Mouse (Mus musculus) right cerebral cortex, postnatal 4 days (tissue): ENCODE data around the gene Tomt.

ENCODE experiments used
- DNase-seq: peaks from one replicate; pipeline ENCODE4 v3.0.0-alpha.2; 2022

Gene Tomt

GRCm38 (mm10) chr7:101900331-101901097 is 5.6 kb downstream of the Tomt start:
- DNase-seq: no peak

DNA sequence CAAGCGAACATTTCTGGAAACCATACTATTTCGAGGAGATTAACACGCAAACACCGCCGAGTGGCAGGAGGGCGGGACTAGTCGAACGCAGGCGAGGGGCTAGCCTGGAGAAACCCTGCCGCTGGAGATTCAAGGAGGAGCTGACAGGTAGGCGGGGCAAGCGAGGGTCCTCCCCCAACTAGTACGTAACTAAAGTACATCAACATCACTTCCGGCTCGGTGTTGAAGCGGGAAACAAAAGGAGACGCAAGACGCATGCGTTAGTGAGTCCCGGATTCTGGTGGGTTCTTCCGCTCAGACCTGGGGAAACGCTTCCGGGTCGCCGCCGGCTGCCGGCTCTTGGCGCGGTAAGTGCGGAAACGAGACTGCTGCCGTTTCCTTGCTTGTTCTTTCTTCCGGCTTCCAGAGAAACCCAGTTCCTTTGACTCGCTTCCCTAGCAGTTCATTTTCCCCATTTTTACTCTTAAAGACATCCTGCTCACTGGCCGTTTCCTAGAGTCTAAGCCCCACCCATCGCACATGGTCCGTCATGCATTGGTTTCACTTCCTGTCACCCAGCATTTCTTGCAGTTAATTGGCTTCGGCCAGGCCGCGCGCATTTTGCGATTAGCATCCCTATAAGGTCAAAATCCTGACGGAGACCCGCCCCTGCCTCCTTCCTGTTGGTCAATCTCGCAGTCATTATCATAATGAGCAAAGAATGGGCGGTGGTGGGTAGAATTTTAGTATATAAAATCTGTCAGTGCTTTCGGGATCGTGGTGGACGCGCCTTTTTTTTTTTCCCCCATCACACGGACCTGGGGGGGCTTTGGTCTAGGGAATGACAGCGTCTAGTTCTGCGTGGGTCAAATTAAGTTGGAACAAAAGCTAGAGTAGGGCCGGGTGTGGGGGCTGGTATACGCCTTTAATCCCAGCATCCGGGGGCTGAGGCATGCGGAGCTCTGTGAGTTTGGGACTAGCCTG is 9.8 kb downstream of the Tomt start:
- peak; percentile 92 for DNase-seq

DNA sequence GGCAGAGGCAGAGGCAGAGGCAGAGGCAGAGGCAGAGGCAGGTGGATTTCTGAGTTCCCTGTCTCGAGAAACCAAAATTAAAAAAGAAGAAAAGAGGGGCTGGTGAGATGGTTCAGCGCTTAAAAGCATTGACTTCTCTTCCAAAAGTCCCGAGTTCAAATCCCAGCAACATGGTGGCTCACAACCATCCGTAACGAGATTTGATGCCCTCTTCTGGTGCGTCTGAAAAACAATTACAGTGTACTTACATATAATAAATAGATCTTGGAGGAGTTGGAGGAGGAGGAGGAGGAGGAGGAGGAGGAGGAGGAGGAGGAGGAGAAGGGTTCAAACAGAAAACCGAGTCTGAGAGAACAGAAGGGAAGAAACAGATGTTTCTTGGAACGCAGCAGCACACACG is 10.5 kb downstream of the Tomt start:
- DNase-seq: no peak

GRCm38 (mm10) chr7:101888460-101888859 is 17.7 kb downstream of the Tomt start:
- no peak for DNase-seq

DNA sequence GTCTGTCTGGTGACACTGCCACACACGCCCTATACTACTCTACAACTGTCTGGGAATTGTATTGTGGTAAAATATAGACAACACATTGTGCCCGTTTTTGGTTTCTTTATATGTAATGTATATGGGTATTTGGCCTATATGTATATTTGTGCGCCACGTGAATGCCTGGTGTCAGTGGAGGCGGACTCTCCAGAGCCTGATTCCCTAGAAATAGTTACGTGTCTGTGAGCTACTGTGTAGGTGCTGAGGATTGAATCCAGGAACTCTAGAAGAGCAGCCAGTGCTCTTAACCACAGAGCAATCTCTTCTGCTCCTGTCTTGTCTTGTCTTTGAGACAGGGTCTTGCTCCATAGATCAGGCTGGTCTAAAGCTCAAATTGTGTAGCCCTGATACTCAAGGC is 19.9 kb downstream of the Tomt start:
- DNase-seq: no peak

- DNase-seq: no peak
These were observed 22.0 kb downstream of the Tomt start for GRCm38 (mm10) chr7:101884160-101884559.

DNA sequence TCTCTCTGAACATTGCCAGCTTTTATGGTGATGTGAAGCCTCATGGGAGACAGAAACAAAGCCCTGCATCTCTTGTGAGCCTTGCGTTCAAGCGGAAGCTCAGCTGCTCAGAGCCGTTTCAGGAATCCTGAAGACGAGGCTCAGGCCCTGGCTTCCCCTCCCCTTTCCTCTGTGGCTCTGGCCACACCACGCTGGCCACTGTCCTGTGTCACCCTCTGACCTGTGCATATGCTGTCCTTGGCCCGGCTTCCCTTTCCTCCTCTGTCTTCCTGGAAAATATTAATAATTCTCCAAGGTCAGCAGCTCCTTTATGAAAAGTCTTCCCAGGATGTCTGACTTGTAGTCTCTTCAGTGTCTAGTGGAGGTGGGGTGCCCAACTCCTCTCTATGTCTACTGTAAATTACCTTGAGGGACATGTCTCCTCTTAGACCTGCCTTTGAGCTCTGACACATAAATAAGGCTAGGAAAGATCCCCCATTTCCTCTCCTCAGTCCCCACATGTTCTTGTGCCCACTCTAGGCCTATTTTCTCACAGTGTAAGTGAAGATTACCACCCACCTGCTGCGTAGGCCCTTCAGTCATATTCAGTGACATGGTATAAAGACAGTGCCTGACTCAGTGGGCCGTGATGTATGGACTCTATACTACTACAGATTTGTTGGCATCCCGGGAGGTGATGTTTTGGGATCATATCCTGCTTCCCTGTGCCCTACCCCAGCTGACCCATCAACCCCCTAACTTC is 23.6 kb downstream of the Tomt start:
- DNase-seq: no peak

GRCm38 (mm10) chr7:101880855-101881254 is 25.3 kb downstream of the Tomt start:
- no peak for DNase-seq

- no peak for DNase-seq
These were observed 30.2 kb downstream of the Tomt start for GRCm38 (mm10) chr7:101875978-101876377.

GRCm38 (mm10) chr7:101871296-101871695 is 34.9 kb downstream of the Tomt start:
- DNase-seq: no peak

DNA sequence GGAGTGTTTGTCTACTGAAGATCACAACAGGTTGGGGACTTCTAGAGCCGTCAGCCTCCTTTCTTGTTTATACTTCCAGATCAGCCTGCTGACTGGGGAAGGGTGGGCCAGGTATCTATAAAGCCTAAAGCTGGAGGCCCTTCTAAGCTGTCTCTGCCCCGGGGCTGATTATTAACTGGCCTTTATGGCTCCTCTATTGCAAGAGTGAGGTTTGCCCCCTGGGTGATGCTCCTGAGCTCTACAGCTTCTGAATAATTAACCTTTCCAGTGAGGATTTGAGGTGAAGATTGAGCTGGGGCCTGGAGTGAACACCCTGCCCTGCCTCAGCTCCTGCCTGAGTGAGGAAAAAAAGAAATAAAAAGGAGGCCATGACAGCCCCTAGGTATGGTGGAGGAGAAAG is 35.5 kb downstream of the Tomt start, which contains the start of gene Folr1:
Gene Folr1 (minus strand): TSS at position 160 of the 400 bp plus-strand sequence.
- DNase-seq: no peak

- DNase-seq: no peak
These were observed 37.0 kb downstream of the Tomt start for GRCm38 (mm10) chr7:101869163-101869500.

DNA sequence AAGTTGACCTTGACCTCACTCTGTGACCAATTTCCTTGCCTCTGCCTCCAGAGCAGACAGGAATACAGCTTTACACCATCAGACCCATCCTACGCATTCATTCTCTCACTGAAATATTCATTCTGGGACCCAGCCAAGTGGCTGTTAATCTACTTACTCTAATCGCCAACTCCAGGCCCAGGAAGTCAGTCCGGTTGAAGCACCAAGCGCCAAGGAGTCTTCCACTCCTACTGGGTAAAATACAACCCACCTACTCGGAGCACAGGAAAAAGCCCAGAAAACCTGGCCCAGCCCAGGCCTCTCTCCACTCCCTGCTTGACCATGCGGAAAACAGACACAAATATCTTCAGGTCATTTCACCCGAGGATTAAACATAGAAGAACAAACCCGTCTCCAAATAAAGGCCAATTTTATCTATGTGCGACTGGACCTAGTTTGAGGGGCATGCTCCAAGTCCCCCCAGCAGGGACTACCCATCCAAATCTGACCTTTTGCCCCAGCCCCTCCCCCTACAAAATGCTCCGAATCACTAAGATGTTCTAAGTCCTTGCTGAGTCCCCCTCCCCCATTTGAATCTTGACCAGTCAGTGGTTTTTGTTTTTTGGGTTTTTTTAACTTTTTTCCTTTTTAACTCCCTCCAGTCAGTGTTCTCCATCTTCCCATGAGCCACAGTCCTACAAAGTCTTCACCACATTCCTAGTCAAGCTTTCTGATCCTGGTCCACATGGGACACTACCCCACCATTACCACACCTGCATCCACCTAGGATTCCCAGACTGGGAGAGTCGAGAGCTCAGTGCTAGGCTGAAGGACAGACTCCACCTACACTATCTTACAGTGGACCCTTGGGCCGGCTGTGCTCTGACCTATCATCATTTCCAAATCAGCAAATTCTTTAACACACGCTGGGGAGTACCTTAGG is 37.7 kb downstream of the Tomt start:
- no peak for DNase-seq

DNA sequence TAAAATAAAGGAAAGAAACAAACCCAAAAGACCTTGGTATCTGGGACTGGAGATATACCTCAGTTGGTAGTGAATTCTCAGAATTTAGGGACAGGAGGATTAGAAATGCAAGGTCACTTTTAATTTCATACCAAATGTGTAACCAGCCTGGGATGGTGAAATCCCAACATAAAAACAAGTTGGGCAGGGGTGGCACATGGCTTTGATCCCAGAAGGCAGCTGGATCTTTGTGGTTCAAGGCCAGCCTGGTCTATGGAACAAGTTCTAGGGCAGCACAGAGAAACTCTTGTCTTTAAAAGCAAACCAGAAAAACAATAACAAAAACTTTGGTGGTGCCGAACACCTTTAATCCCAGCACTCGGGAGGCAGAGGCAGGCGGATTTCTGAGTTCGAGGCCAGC is 38.7 kb downstream of the Tomt start:
- DNase-seq: no peak

DNA sequence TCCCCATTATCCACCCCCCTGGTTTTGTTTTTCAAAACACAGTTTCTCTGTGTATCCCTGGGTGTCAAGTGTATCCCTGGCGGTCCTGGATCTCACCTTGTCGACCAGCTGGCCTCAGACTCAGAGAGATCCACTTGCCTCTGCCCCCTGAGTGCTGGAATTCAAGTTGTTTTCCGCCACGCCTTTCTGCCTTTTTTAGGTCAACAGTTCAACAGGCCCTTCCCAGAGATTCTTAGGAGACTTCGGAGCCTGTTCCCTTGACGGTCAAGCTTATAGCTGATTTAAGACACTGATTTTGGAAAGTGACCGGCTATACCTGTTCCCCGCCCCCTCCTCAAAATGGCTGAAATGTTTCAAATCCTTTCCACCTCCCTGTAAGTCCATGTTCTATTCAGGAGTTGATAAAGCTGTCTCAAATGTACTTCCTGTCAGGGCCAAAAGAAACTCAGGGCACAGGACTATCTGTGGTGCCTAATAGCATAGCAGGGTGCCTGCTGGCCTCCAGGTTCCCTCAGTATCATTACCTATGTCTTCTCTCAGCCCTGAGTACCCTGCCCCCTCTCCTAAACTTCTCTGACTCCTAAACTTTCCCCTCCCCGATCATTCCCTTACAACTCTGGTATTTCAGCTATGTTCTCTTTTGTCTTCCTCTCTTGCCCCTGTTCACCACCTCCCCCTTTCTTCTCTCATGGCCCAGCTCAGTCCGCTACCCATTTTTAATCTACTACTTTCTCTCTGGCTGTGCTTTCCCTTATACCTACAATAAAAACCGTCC is 39.5 kb downstream of the Tomt start:
- DNase-seq: no peak

DNA sequence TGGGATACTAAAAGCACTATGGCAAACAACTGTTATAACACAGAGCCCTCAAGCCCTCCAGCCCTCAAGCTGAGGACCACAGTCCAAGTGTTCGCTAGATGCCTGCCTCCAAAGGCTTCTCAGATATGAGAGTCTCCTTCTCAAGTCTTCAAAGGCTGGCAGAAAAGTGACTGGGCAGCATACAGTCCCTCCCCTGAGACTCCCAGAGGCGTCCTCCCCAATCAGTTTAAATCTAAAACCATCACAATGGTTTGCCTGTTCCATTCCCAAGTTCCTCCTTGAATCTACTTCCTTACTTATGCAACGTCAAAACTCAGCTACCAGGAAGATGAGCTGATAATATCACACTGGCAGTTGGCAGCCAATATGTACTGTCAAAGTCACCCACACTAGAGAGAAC is 42.7 kb downstream of the Tomt start, which contains the start of gene Anapc15:
Gene Anapc15 (plus strand): TSS at position 301 of the 400 bp plus-strand sequence.
- DNase-seq: no peak

- DNase-seq: no peak
These were observed 43.9 kb downstream of the Tomt start for GRCm38 (mm10) chr7:101862291-101862690.

DNA sequence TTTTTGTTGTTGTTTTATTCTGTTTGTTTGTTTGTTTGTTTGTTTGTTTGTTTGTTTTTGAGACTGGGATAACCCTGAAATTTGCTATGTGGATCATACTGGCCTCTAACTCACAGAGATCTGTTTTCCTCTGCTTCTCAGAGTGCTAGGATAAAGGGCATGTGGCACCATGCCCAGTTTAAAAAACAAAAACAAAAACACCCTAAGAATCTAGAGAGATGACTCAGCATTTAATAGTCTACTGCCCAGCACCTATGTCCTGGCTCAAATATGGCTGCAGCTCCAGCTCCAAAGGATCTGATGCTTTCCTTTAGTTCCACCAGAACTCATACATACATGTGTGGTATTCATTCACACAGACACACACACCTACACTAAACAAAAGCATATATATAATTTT is 45.2 kb downstream of the Tomt start:
- no peak for DNase-seq

- DNase-seq: no peak
These were observed 47.8 kb downstream of the Tomt start for GRCm38 (mm10) chr7:101858362-101858761.

DNA sequence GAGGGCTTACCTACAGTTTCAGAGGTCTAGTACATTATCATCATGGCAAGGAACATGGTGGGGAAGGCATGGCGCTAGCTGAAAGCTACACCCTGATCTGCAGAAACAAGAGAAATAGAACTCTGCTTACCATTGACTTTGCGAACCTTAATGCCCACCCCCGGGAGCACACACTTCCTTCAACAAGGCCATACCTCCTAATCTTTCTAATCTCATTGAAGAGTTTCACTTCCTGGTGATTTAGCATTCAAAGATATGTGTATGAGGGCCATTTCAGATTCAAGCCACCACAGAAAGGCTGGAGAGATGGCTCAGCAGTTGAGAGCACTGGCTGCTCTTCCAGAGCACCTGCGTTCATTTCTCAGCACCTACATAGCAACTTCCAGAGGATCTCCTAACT is 49.1 kb downstream of the Tomt start, which contains the start of gene Folr2:
Gene Folr2 (minus strand): TSS at position 101 of the 400 bp plus-strand sequence.
- DNase-seq: no peak

GRCm38 (mm10) chr7:101853816-101854215 is 52.3 kb downstream of the Tomt start:
- no peak for DNase-seq
